Mouse (Mus musculus) testis, adult 10 weeks (tissue): ENCODE results near the gene Actn2. TPM values are rescaled to one million over a fixed set of nuclear protein-coding genes. Genes with fewer than 3 reads are reported as not detected.

ENCODE experiments used
- polyA plus RNA-seq: library from polyadenylated mRNA; stranded (reverse); fragments of 350-450 nt; fragmentation: Illumina TruSeq; extraction: RNeasy Lipid Tissue Mini Kit (QIAGEN cat#74804); gene quantifications from one replicate; pipeline ENCODE4 v1.2.3, GENCODE M21; 2014; ENCODE audit warnings: low read depth, low replicate concordance

Gene Actn2
- polyA plus RNA-seq = not detected

DNA sequence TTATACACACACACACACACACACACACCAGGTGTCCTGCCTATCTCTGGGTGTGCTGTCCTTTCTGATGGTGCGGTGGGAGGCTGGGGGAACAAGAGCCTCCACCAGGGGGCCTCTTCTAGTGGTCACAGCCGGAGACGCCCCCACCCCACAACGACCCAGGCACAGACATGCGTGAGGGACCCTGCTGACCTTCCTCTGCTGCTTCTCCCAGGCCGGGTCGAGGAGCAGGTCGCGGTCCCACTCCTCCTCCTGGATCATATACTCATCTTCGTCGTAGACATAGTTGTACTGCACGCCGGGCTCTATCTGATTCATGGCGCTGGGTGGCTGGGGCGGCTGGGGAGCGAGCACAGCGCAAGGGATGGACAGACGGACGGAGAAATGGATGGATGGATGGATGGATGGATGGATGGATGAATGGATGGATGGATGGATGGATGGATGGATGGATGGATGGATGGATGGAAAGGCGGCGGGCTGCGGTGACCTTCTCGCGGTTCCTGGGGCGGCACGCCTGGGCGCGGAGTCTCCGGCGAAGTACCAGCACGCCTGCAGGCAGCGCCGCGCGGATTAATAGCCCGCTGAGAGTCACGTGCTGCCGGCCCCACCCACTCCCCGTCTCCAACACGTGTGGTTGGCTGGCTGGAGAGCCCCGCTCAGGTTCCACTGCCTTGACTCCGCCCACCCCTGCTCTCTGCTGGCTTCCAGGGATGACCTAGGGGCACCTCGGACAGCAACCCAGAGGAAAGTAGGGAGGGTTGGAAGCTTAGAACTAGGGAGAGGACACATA lies at the start of gene Actn2:
Gene Actn2 (minus strand): TSS at position 578 of the 793 bp plus-strand sequence.

DNA sequence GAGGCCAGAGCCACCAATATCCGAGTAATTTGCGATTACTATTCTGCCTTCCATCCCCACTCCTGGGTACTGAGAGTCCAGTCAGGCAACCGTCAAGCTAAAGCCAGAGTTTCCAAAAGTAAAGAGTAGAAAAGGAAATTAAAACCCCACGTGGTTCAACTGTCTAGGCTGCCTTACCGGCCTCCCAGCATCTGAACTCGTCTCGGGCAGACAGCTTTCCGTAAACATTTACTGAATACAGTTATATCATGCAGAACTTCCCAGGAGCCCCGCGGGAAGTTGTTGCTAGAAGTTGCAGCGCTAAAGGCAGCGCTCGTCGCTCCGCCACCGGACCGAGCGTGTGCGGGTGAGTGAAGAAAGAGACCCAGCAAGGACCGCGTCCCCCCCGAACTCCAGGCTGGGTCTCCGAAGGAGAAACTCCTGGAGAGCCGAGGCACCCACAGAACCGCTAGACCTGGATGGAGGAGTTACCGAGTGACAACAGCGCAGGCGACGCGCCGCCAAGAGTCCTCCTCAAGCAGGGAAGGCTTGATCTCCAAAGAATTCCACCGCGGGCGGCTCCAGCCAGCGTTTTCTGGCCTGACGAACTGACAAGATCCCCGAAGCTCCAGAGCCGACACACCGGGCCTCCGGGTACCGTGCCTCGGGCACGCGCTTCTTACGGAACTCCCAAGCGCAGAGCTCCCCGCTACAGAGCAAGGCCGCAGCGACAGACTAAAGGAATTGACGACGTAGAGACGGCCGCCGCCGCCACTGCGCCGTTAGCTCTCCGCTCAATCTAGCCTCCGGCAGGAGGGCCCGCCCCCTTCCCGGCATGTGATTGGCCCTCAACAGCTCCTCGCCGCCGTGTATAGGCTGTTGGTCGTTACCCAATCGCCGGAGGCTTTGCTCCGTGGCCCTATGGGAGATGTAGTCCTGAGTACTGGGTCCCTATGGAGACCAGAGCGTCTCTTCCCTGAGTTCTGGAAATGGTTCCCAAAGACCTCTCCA lies 82.9 kb downstream of the Actn2 start, which contains the start of gene Mtr:
Gene Mtr (minus strand): TSS at position 723 of the 990 bp plus-strand sequence.

Other genes starting within 250 kb of the Actn2 start
- 0.29 TPM for gene Ryr2, start 233.8 kb downstream of the Actn2 start, polyA plus RNA-seq
- 27.0 TPM for gene Mtr, start 82.6 kb downstream of the Actn2 start, polyA plus RNA-seq
- 23.1 TPM for gene Heatr1, start 54.3 kb upstream of the Actn2 start, polyA plus RNA-seq
- gene Lgals8, start 124.2 kb upstream of the Actn2 start, polyA plus RNA-seq = 294 TPM
- gene Edaradd, start 179.7 kb upstream of the Actn2 start, polyA plus RNA-seq = 0.24 TPM
- gene Ero1lb, start 225.1 kb upstream of the Actn2 start, polyA plus RNA-seq = 266 TPM